In the genomic region with DNA sequence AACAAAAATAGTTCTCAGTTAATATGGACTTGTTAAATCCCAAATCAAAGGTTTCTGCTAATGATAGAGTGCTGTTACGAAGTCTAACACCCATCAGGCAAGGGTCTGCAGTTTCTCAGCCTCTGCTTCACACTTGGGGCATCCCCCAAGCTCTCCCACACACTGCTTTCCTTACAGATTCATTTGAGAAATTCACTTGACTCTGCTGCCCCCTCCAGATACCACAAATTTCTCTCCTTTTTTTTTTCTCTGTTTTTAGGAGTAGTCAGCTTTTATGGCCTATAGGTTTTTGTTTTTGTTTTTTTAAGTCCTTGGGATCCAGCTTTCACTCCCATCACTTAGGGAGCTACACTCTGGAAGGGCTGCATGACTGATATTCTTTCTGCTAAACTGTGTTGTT, we compare ENCODE assay signal across 17 mouse cellular contexts.
"Had no signal": no experiment of that assay in that cellular context is flagged by ENCODE, and none has a peak within 500 bp of the region (broad histone marks: within the 10 kb centered on the region; RNA-seq: fewer than 3 reads in every experiment).

No protein-coding gene starts in this region.

- H3K27me3 ChIP-seq: liver, embryonic 15.5 days; megakaryocyte, embryonic 14.5 days; midbrain, embryonic 12.5 days; neural tube, embryonic 15.5 days had no signal

- H3K27ac ChIP-seq: limb, embryonic 10.5 days; liver, embryonic 15.5 days; macrophage; midbrain, embryonic 12.5 days; neural tube, embryonic 15.5 days had no signal

- H3K36me3 ChIP-seq: limb, embryonic 10.5 days; liver, embryonic 15.5 days; midbrain, embryonic 12.5 days; neural tube, embryonic 15.5 days had no signal

- H3K4me2 ChIP-seq: liver, embryonic 11.5 days; liver, embryonic 15.5 days; midbrain, embryonic 12.5 days; neural tube, embryonic 15.5 days had no signal

- H3K9me3 ChIP-seq: limb, embryonic 10.5 days; liver, embryonic 15.5 days; megakaryocyte, embryonic 14.5 days; midbrain, embryonic 12.5 days; neural tube, embryonic 15.5 days had no signal

- H3K9ac ChIP-seq: liver, embryonic 15.5 days; midbrain, embryonic 12.5 days; neural tube, embryonic 15.5 days had no signal

- H3K4me3 ChIP-seq: limb, embryonic 10.5 days; liver, embryonic 15.5 days; megakaryocyte, embryonic 14.5 days; midbrain, embryonic 12.5 days; myocyte; neural tube, embryonic 15.5 days had no signal

- H3K4me1 ChIP-seq: liver, embryonic 15.5 days; megakaryocyte, embryonic 14.5 days; neural tube, embryonic 15.5 days had no signal

- DNase-seq: kidney, adult 11 months; kidney, adult 9 months; kidney, postnatal 14 days; lung, adult 2 months; lung, postnatal 10 days; right cerebral cortex, postnatal 4 days; spleen, adult 18-20 months; thymus, adult 2 months; thymus, postnatal 25 days had no signal
